Mouse (Mus musculus) CH12.LX (cell line): ENCODE measurements around the gene Tmem42. TPM values are rescaled to one million over a fixed set of nuclear protein-coding genes. Genes with fewer than 3 reads are reported as not detected.

ENCODE experiments used
- DNase-seq: peaks from one replicate; pipeline ENCODE4 v3.0.0-alpha.2; 2013; ENCODE audit errors: extremely low read depth
- H3K27ac ChIP-seq: 2 replicates; pipeline ENCODE4 v1.5.1; 2012; ENCODE audit warnings: low read depth, mild to moderate bottlenecking, control low read depth, moderate library complexity; ENCODE audit not compliant: insufficient read depth
- H3K27me3 ChIP-seq: replicated peaks from 2 replicates; pipeline ENCODE3; 2012; ENCODE audit warnings: inconsistent platforms
- H3K36me3 ChIP-seq, 2 experiments: replicated peaks in 1 of 2; 2 replicates each; pipeline versions ENCODE3 to v1.6.1; 2012; ENCODE audit warnings: inconsistent platforms in 1 of 2, low read length in 1 of 2, mild to moderate bottlenecking in 1 of 2, mixed read lengths in 1 of 2, moderate library complexity in 1 of 2; ENCODE audit not compliant: control insufficient read depth in 1 of 2, insufficient read depth in 1 of 2
- H3K4me1 ChIP-seq, 2 experiments: 2 replicates each; pipeline ENCODE4 v1.6.1; 2012; ENCODE audit warnings: inconsistent platforms in 1 of 2, moderate library complexity in 1 of 2; ENCODE audit not compliant: insufficient read depth in 2 of 2, control insufficient read depth in 1 of 2
- H3K4me2 ChIP-seq: 2 replicates; pipeline ENCODE4 v1.6.1; 2012; ENCODE audit warnings: low read depth, mild to moderate bottlenecking, control low read depth; ENCODE audit not compliant: poor library complexity, insufficient read depth, severe bottlenecking
- H3K4me3 ChIP-seq, 3 experiments: fragments of 150-350 bp in 1 of 3; sonication (generic) in 1 of 3; replicated peaks in 1 of 3; 2 replicates each; pipeline versions ENCODE3 to v1.5.1; 2011 to 2012; ENCODE audit warnings: low read depth in 2 of 3, low read length in 2 of 3, mild to moderate bottlenecking in 2 of 3, moderate library complexity in 2 of 3, control low read depth in 1 of 3, improper control_type of control experiment in 1 of 3, inconsistent platforms in 1 of 3, mixed read lengths in 1 of 3; ENCODE audit not compliant: poor library complexity in 1 of 3
- H3K79me2 ChIP-seq: replicated peaks from 2 replicates; pipeline ENCODE4 v1.6.1; 2012; ENCODE audit warnings: mild to moderate bottlenecking, moderate library complexity; ENCODE audit not compliant: control insufficient read depth, poor library complexity, insufficient read depth, severe bottlenecking; ENCODE audit errors: extremely low read depth
- H3K9ac ChIP-seq: 2 replicates; pipeline ENCODE4 v1.6.1; 2012; ENCODE audit warnings: low read depth, mild to moderate bottlenecking, control low read depth, moderate library complexity; ENCODE audit not compliant: insufficient read depth
- H3K9me3 ChIP-seq: replicated peaks from 2 replicates; pipeline ENCODE3; 2012; ENCODE audit warnings: low read length, inconsistent platforms, mixed read lengths
- CHD2 ChIP-seq: IDR thresholded peaks from 2 replicates; pipeline ENCODE4 v1.6.1; 2011; ENCODE audit warnings: low read length, improper control_type of control experiment
- EP300 ChIP-seq: IDR thresholded peaks from 2 replicates; pipeline ENCODE4 v1.6.1; 2011; ENCODE audit warnings: low read length, improper control_type of control experiment
- JUND ChIP-seq: conservative IDR thresholded peaks from 2 replicates; pipeline ENCODE4 v1.6.1; 2011; ENCODE audit warnings: low read depth, low read length, improper control_type of control experiment
- MAX ChIP-seq: IDR thresholded peaks from 2 replicates; pipeline ENCODE4 v1.6.1; 2011; ENCODE audit warnings: low read length, improper control_type of control experiment
- MXI1 ChIP-seq: IDR thresholded peaks from 2 replicates; pipeline ENCODE4 v1.6.1; 2011; ENCODE audit warnings: mild to moderate bottlenecking, low read depth, low read length, improper control_type of control experiment
- PAX5 ChIP-seq: IDR thresholded peaks from 2 replicates; pipeline ENCODE4 v1.6.1; 2012; ENCODE audit warnings: low read length, inconsistent platforms, mixed read lengths
- ZNF384 ChIP-seq: IDR thresholded peaks from 2 replicates; pipeline ENCODE4 v1.6.1; 2012; ENCODE audit warnings: low read depth, low read length, improper control_type of control experiment, inconsistent platforms
- dilution Hi-C: fragments of 300-500 bp; cut with MboI; formaldehyde crosslinking; loops from 2 replicates; pipeline ENCODE4 v1.14.3; 2020; ENCODE audit warnings: low sequenced_read_pairs; ENCODE audit not compliant: extremely low pct_unique_long_range_greater_than_20kb, extremely low pct_ligation_motif_present
- in situ Hi-C: fragments of 300-500 bp; cut with MboI; formaldehyde crosslinking; loops from 3 replicates; pipeline ENCODE4 v1.14.3; 2019; ENCODE audit warnings: low sequenced_read_pairs, low pct_ligation_motif_present, low pct_unique_long_range_greater_than_20kb, mixed read lengths
- polyA plus RNA-seq: library from polyadenylated mRNA; unstranded; fragments of >175 nt; gene quantifications from 2 replicates; pipeline ENCODE4 v1.2.1, GENCODE M21; 2012; ENCODE audit warnings: low read depth; ENCODE audit not compliant: insufficient read length
- total RNA-seq, 2 experiments: library from RNA; depleted of rRNA; stranded (reverse); fragments of 300-350 nt in 1 of 2; fragments of >200 nt in 1 of 2; gene quantifications; 2 replicates each; pipeline ENCODE4 v1.2.3; 2012 to 2014

Gene Tmem42
- total and polyA plus RNA-seq, 3 experiments = 5.3 to 6.8 (median 5.5) TPM

- no peak overlapping the region for H3K9ac ChIP-seq
- no peaks in the 10 kb centered on the region for H3K27me3 ChIP-seq
- no peak for TF ChIP-seq EP300
- TF ChIP-seq CHD2 = no peak
- TF ChIP-seq, all 38 proteins: peak for 0
- Histone ChIP-seq H3K4me3 (no peak overlapping the region), H3K4me2 (no peak overlapping the region), H3K4me1 (peaks cover 0 to 10% of the 10 kb centered on the region in 2 experiments; a peak in 2 of 4 replicates), H3K79me2 (no peaks in the 10 kb centered on the region; the same call in 1 of the 2 replicates), H3K27ac (no peak overlapping the region), H3K36me3 (peaks cover 34 to 83% of the 10 kb centered on the region in 2 experiments), H3K9me3 (no peaks in the 10 kb centered on the region)
- in situ Hi-C loops = no loop called here
- dilution Hi-C loops = no loop called here
- no peak for DNase-seq
These were observed 22.5 kb upstream of the Tmem42 start for GRCm38 (mm10) chr9:122998406-122999192.

DNA sequence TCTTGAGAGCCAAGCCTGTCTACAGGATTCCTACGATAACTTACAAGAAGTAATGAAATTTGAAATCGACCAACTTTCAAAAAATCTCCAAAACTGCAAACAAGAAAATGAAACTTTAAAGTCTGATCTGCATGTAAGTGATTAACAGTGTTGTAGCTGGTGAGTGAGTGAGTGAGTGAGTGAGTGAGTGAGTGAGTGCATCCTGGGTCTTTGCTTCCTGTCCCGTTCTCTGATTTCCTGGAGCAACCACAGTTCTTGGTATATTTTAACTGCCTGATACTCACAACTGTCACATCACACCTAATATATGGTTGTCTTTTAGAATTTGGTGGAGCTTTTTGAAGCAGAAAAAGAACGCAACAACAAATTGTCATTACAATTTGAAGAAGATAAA is 21.9 kb upstream of the Tmem42 start:
- H3K9me3 ChIP-seq = no peaks in the 10 kb centered on the region
- TF ChIP-seq PAX5 (no peak), MAX (no peak), MXI1 (no peak)
- TF ChIP-seq, all 38 proteins: peak for 0
- Histone ChIP-seq H3K27ac (no peak overlapping the region), H3K4me2 (no peak overlapping the region), H3K9ac (no peak overlapping the region), H3K4me3 (no peak overlapping the region), H3K79me2 (no peaks in the 10 kb centered on the region; the same call in 1 of the 2 replicates), H3K36me3 (peaks cover 37 to 83% of the 10 kb centered on the region in 2 experiments), H3K4me1 (peaks cover 3 to 15% of the 10 kb centered on the region in 2 experiments), H3K27me3 (no peaks in the 10 kb centered on the region)
- dilution Hi-C loops (no loop called here), in situ Hi-C loops (no loop called here)
- no peak for DNase-seq

- no peaks in the 10 kb centered on the region for H3K9me3 ChIP-seq
- peak overlapping the region; percentile 36; the same call in 1 of the 2 replicates for H3K4me2 ChIP-seq
- H3K4me1 ChIP-seq = peaks cover 9 to 44% of the 10 kb centered on the region in 2 experiments
- H3K27ac ChIP-seq = no peak overlapping the region
- no peaks in the 10 kb centered on the region for H3K27me3 ChIP-seq
- no peaks in the 10 kb centered on the region; the same call in 1 of the 2 replicates for H3K79me2 ChIP-seq
- dilution Hi-C loops = no loop called here
- no peak overlapping the region for H3K4me3 ChIP-seq
- H3K9ac ChIP-seq = no peak overlapping the region
- no peak for TF ChIP-seq MXI1
- TF ChIP-seq JUND = peak; percentile 45; the same call in 1 of the 2 replicates
- peak; percentile 83 for TF ChIP-seq ZNF384
- peak; percentile 63 for DNase-seq
- in situ Hi-C loops = no loop called here
- H3K36me3 ChIP-seq = peaks cover 54 to 89% of the 10 kb centered on the region in 2 experiments
These were observed 16.4 kb upstream of the Tmem42 start for GRCm38 (mm10) chr9:123004718-123005117.
